Mouse (Mus musculus) heart, adult 2 months (tissue): Measurements from ENCODE around the gene Nwd2. TPM values are rescaled to one million over a fixed set of nuclear protein-coding genes. Genes with fewer than 3 reads are reported as not detected.

ENCODE experiments used
- DNase-seq, 2 experiments: peaks; one replicate each; pipeline ENCODE4 v3.0.0; 2021
- H3K27ac ChIP-seq: fragments of 200-600 bp; 2 replicates; pipeline ENCODE4 v1.8.1; 2022
- H3K27me3 ChIP-seq: fragments of 200-500 bp; 2 replicates; pipeline ENCODE4 v1.6.1; 2012; ENCODE audit warnings: mild to moderate bottlenecking, low read length, inconsistent platforms, mixed read lengths; ENCODE audit not compliant: control insufficient read depth, insufficient read depth
- H3K36me3 ChIP-seq: fragments of 200-500 bp; 2 replicates; pipeline ENCODE4 v1.6.1; 2012; ENCODE audit warnings: low read length, inconsistent platforms; ENCODE audit not compliant: control insufficient read depth, insufficient read depth
- H3K4me1 ChIP-seq: fragments of 200-500 bp; 2 replicates; pipeline ENCODE4 v1.6.1; 2011; ENCODE audit warnings: low read length; ENCODE audit not compliant: control insufficient read depth, insufficient read depth
- H3K4me3 ChIP-seq: fragments of 200-600 bp; 2 replicates; pipeline ENCODE4 v1.8.1; 2022
- H3K79me2 ChIP-seq: fragments of 200-500 bp; replicated peaks from 2 replicates; pipeline ENCODE4 v1.6.1; 2012; ENCODE audit warnings: mild to moderate bottlenecking, inconsistent platforms, low read length, moderate library complexity, mixed read lengths; ENCODE audit not compliant: control insufficient read depth, insufficient read depth
- H3K9ac ChIP-seq: fragments of 200-500 bp; 2 replicates; pipeline ENCODE4 v1.6.1; 2012; ENCODE audit warnings: low read depth, mild to moderate bottlenecking, control low read depth, inconsistent platforms, low read length, mixed read lengths
- CTCF ChIP-seq: fragments of 200-600 bp; IDR thresholded peaks from 2 replicates; pipeline ENCODE4 v1.8.1; 2022; ENCODE audit warnings: antibody characterized with exemption, mild to moderate bottlenecking, moderate library complexity
- EP300 ChIP-seq: fragments of 200-500 bp; IDR thresholded peaks from 2 replicates; pipeline ENCODE4 v1.6.1; 2011; ENCODE audit warnings: low read depth, low read length, control low read depth; ENCODE audit not compliant: insufficient read depth
- POLR2A ChIP-seq: fragments of 200-500 bp; IDR thresholded peaks from 2 replicates; pipeline ENCODE4 v1.6.1; 2011; ENCODE audit warnings: mild to moderate bottlenecking, low read depth, low read length, control low read depth; ENCODE audit not compliant: insufficient read depth
- WGBS: fragments of 180-500 bp; shearing (Covaris S2); methylation state at CpG from one replicate; pipeline ENCODE4 v1.1.7; 2018; 5-methylcytosine and 5-hydroxymethylcytosine counted together
- intact Hi-C: fragments of 180-260 bp; cut with DNase I; formaldehyde crosslinking; loops from one replicate; pipeline ENCODE4 v1.15.1; 2025
- polyA plus RNA-seq: library from polyadenylated mRNA; depleted of rRNA; stranded (reverse); fragments of >200 nt; gene quantifications from 2 replicates; pipeline ENCODE4 v1.2.3, GENCODE M21; 2012
- total RNA-seq, 2 experiments: library from RNA; stranded (reverse); gene quantifications; 2 replicates each; pipeline ENCODE4 v1.2.3; 2021

The Nwd2 gene
- total and polyA plus RNA-seq, 3 experiments: not detected

- intact Hi-C loops: loop anchor here (1.0 kb wide), 1 partner anchor 74 kb away; no protein-coding TSS in a partner anchor
Observed at GRCm38 (mm10) chr5:63811819-63812508, 163.1 kb downstream of the Nwd2 start, which contains the start of gene 0610040J01Rik. 0610040J01Rik (plus strand) TSS chr5:63812363.

DNA sequence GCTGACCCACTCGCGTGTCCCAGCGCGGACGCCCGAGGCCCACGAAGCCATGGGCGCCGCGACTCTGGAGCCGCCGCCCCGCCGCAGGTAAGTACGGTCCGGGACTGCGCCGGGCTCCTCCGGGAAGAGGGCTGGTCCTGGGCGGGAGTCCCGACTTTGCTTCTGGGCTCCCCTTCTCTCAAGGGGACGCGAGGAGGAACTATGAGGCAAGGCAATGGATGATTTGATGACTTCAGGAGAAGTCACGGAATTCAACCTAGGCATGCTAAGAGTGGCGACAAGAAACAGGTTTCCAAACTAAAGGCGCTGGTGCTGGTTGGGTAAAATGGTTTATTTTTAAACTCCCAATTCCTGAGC, 163.6 kb downstream of the Nwd2 start:
- Histone ChIP-seq H3K36me3 (no peaks in the 10 kb centered on the region), H3K4me3 (peak overlapping the region; percentile 40), H3K27me3 (peaks cover 7% of the 10 kb centered on the region; the same call in 1 of the 2 replicates), H3K27ac (no peak overlapping the region), H3K9ac (peak overlapping the region; percentile 20), H3K4me1 (no peaks in the 10 kb centered on the region), H3K79me2 (no peaks in the 10 kb centered on the region)
- intact Hi-C loops: no loop called here
- no peak for TF ChIP-seq POLR2A
- TF ChIP-seq EP300: no peak
- no peak for TF ChIP-seq CTCF
- DNase-seq: no peak
- 4% methylated on average over 26 of the region's 26 CpGs for WGBS

More at GRCm38 (mm10) chr5:63811819-63812508, 163.1 kb downstream of the Nwd2 start, which contains the start of gene 0610040J01Rik:
- Histone ChIP-seq H3K27ac (no peak within 1 kb of the TSS), H3K4me3 (peak within 1 kb of the TSS; percentile 40), H3K27me3 (peaks cover 7% of the 10 kb centered on the region; the same call in 1 of the 2 replicates), H3K9ac (peak within 1 kb of the TSS; percentile 20), H3K79me2 (no peaks in the 10 kb centered on the region), H3K36me3 (no peaks in the 10 kb centered on the region), H3K4me1 (no peaks in the 10 kb centered on the region)
- peak; percentile 72 to 79 for DNase-seq
- WGBS: 3% methylated on average over 42 of the region's 42 CpGs
- TF ChIP-seq POLR2A: no peak
- TF ChIP-seq EP300: peak; percentile 35; the same call in 1 of the 2 replicates
- peak; percentile 78 for TF ChIP-seq CTCF

- 92% methylated on average over 7 of the region's 7 CpGs for WGBS
- TF ChIP-seq CTCF: no peak
- no peak for TF ChIP-seq EP300
- no peak for TF ChIP-seq POLR2A
Observed at GRCm38 (mm10) chr5:63816643-63817042, 167.7 kb downstream of the Nwd2 start.

GRCm38 (mm10) chr5:63817270-63817669, 168.4 kb downstream of the Nwd2 start:
- H3K27me3 ChIP-seq: peaks cover 2% of the 10 kb centered on the region; the same call in 1 of the 2 replicates
- H3K36me3 ChIP-seq: no peaks in the 10 kb centered on the region
- intact Hi-C loops: no loop called here
- TF ChIP-seq CTCF (no peak), POLR2A (no peak), EP300 (no peak)
- H3K79me2 ChIP-seq: no peaks in the 10 kb centered on the region
- no peak overlapping the region; the same call in 1 of the 2 replicates for H3K27ac ChIP-seq
- H3K4me1 ChIP-seq: no peaks in the 10 kb centered on the region
- no peak overlapping the region for H3K4me3 ChIP-seq
- WGBS: 53% methylated on average over 5 of the region's 5 CpGs
- peak in 1 of 2 experiments; percentile 52 for DNase-seq
- no peak overlapping the region for H3K9ac ChIP-seq

More at GRCm38 (mm10) chr5:63816643-63817042, 167.7 kb downstream of the Nwd2 start:
- no peak overlapping the region for H3K4me3 ChIP-seq
- DNase-seq: no peak
- intact Hi-C loops: no loop called here
- no peaks in the 10 kb centered on the region for H3K4me1 ChIP-seq
- H3K9ac ChIP-seq: no peak overlapping the region
- H3K36me3 ChIP-seq: no peaks in the 10 kb centered on the region
- H3K79me2 ChIP-seq: no peaks in the 10 kb centered on the region
- peaks cover 6% of the 10 kb centered on the region; the same call in 1 of the 2 replicates for H3K27me3 ChIP-seq
- no peak overlapping the region; the same call in 1 of the 2 replicates for H3K27ac ChIP-seq

DNA sequence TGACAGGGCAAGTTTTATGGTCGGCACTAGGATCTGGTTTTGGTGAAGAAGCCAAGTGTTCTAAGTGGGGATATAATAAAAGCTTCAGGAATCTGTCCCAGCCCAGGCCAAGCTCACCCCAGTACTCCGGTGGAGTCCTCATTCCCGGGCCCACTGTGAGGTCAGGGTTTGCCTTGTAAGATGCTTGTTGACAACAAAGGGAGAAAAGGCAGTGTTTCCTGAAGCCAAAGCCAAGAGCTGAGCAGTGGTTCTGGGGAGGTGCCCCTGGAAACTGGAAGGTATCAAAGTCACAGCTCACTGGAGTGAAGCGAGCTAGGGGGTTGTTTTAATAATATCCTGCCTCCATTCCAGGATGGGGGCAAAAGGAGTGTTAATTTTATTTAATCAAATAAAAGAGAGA, 170.1 kb downstream of the Nwd2 start:
- Histone ChIP-seq H3K36me3 (no peaks in the 10 kb centered on the region), H3K79me2 (no peaks in the 10 kb centered on the region), H3K9ac (no peak overlapping the region), H3K27me3 (no peaks in the 10 kb centered on the region), H3K4me3 (no peak overlapping the region), H3K27ac (no peak overlapping the region), H3K4me1 (no peaks in the 10 kb centered on the region)
- no peak for TF ChIP-seq POLR2A
- TF ChIP-seq EP300: no peak
- TF ChIP-seq CTCF: no peak
- intact Hi-C loops: no loop called here
- DNase-seq: no peak
- WGBS: 44% methylated on average over 4 of the region's 4 CpGs

DNA sequence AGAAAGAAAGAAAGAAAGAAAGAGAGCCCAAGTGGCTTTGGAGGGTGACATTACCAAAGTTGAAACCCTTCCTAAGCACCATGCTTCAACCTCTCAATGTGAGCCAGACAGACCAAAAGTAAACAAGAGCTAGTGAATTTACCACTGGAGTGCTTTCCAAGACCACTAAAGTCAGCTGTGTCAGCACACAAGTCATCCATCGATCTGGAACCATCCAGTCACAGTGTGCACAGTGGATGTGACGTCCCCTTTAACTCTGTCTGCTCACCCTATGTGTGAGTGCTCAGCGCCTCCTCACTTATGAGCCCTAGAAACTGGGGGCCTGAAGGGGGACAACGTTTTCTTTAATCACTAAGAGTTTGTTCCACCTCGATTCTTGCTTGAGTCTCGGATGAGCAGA, 170.6 kb downstream of the Nwd2 start:
- intact Hi-C loops: no loop called here
- Histone ChIP-seq H3K36me3 (no peaks in the 10 kb centered on the region), H3K4me3 (no peak overlapping the region), H3K27ac (no peak overlapping the region), H3K9ac (no peak overlapping the region), H3K79me2 (no peaks in the 10 kb centered on the region), H3K27me3 (no peaks in the 10 kb centered on the region), H3K4me1 (no peaks in the 10 kb centered on the region)
- TF ChIP-seq POLR2A (no peak), EP300 (no peak), CTCF (no peak)
- WGBS: 81% methylated on average over 6 of the region's 6 CpGs
- no peak for DNase-seq
